Mouse (Mus musculus) embryonic stem cell, embryonic (primary cell): ENCODE measurements around the gene Cplane1.

Experiments
- CTCF ChIA-PET, 4 experiments: fragments of 300-600 bp in 2 of 4; fragments of 350-600 bp in 2 of 4; sonication (Branson Sonifier 250); formaldehyde crosslinking; loops; one replicate each; lab custom pipeline; 2022; ENCODE audit warnings: inconsistent platforms in 2 of 4; lab: Charles Lee
- POLR2A ChIA-PET, 4 experiments: fragments of 300-600 bp in 2 of 4; fragments of 350-600 bp in 2 of 4; sonication (Branson Sonifier 250); formaldehyde crosslinking; loops; one replicate each; lab custom pipeline; 2022; ENCODE audit warnings: antibody characterized with exemption in 4 of 4, inconsistent platforms in 1 of 4; lab: Charles Lee

Cplane1 gene

DNA sequence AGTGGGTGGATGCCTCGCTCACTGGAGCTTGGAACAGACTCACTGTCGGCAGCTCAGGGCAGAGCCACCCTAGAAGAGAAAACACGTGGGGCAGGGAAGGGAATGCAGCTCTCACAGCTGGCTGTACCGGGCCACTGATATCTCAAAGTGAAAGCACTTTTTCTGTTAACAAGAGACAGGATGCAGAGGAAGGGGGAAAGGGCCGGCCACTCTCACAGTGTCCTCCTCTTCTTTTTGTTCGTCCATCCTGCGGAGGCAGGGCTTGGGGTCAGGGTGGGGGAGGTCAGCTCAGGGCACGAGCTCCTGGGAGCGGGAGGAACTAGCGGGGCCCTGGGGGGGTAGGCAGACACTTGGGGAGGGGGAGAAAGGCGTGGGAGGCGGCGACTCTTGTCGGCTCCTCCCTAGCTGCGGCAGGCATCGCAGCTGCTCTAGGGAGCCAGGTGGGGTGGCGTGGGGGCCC, 110.4 kb downstream of the Cplane1 start:
- CTCF ChIA-PET, result interaction anchor here in 1 of 4 experiments (0.6 kb wide), 1 partner anchor 98 kb away, joined by 3 read pairs; no protein-coding TSS in a partner anchor

DNA sequence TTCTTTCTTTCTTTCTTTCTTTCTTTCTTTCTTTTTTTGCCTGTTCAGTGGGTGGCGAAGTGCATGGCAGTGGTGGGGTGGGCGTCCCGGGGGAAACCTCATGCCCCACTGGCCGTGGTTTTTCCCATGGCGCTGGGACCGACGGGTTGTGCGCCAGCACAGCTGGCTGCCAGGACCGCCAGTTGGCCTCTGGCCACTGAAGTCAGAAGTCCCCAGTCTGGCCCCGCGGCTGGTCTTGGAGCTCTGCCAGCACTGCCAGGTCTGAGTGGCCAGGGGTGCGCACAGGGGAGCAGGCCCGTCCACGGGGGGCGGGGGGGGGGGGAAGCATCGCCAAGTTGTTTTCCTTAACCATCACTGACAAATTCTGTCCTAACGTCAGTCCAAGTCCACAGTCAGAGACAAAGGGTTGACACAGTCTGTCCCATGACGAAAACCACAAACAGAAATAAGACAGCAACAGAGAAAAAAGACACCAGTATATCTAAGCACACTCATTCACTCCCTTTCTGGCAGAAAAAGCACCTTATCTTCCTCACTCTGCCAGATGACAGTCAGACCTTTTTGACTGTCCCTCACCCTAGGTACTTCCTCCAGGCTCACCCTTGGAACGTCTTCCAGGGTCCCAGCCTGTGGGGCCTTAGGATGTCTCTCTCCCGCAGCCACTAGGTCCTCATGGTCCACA, 111.2 kb downstream of the Cplane1 start:
- ChIA-PET POLR2A (interaction anchor here in 3 of 4 experiments (0.6 to 3.5 kb wide), 9 partner anchors 9 to 1330 kb away, joined by 3 to 12 read pairs (median 4); no protein-coding TSS in a partner anchor), CTCF (interaction anchor here in 1 of 4 experiments (0.6 kb wide), 1 partner anchor 99 kb away, joined by 3 read pairs; no protein-coding TSS in a partner anchor)

More for the DNA sequence above, 110.4 kb downstream of the Cplane1 start:
- POLR2A ChIA-PET, result interaction anchor here in 3 of 4 experiments (0.6 to 3.5 kb wide), 9 partner anchors 9 to 1331 kb away, joined by 3 to 12 read pairs (median 4); no protein-coding TSS in a partner anchor

DNA sequence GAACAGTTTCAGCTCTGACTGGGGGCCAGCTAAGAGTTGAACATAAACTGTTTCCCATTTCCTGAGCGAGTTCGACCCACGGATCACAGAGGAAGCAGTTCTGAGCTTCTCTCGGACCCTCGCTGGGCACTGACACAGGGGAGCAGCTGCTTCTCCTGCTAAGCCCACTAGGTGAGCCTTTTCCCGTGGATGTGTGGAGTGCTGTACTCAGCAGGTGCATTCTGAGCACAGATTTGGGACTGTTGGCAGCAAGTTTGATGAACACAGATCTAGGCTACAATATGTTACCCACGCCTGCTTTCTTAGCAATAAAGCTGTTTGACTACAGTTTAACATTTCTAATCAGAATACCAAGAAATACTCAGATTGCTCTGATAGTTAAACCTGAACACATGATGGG, 112.8 kb downstream of the Cplane1 start:
- CTCF ChIA-PET, result no interaction called here
- POLR2A ChIA-PET, result interaction anchor here in 1 of 4 experiments (3.5 kb wide), 1 partner anchor 12 kb away, joined by 12 read pairs; no protein-coding TSS in a partner anchor

DNA sequence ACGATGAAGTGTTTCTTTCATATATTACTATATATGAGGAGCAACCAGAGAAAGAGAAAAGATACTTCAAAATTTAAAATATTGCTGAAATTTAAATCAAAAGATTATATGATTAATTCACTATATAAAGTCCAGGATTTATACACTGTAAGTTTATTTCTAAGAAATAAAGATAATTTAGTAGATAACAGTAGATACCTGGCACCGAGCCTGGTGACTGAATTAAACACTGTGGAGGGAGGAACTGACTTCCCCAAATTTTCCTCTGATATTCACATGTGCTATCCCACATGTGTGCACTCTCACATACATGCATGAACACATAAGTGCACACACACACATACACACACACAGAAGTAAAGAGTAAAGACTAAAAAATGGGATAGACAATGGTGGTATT, 113.2 kb downstream of the Cplane1 start:
- POLR2A ChIA-PET, result interaction anchor here in 1 of 4 experiments (0.5 kb wide), 1 partner anchor 137 kb away, joined by 3 read pairs; no protein-coding TSS in a partner anchor
- CTCF ChIA-PET, result no interaction called here

DNA sequence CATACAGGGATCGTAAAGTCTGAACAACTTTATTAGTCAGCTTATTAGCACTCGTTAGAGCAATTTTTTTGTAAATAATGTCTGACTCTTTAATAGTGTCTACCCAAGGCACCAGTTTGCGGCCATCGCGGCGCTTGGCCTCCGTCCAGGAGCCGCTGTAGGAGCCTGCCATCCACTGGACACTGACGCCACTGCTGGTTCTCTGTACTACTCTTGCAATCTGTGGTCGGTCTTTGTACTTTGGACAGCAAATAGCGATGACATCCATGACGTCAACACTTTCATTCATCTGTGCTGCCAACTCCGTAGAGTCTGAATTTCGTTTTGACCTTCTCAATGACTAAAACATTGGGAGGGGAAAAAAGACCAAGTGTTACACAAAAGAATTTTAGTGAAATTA, 122.3 kb downstream of the Cplane1 start:
- POLR2A ChIA-PET, result interaction anchor here in 1 of 4 experiments (0.7 to 1.2 kb wide), 2 partner anchors 13 to 202 kb away, joined by 3 read pairs; no protein-coding TSS in a partner anchor
- CTCF ChIA-PET, result interaction anchor here in 1 of 4 experiments (0.7 kb wide), 1 partner anchor 88 kb away, joined by 4 read pairs; no protein-coding TSS in a partner anchor

DNA sequence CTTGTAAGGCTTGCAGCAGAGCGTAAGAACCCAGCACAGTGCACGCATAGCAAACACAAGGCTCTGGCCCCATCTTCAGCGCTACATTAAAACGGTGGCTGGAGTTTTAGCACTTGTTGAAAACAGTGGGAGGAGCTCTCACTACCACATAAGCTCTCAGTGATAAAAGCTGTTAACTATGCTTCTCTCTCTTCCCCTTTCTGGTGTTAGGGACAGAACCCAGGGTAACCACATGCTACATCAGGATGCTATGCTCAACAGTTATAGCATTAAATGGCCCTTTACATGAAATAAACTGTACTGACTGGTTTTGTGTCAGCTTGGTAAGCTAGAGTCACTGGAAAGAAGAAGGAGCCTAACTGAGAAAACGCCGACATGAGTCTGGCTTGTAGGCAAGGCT, 125.2 kb downstream of the Cplane1 start:
- ChIA-PET POLR2A (interaction anchor here in 1 of 4 experiments (1.1 to 1.3 kb wide), 2 partner anchors 23 to 25 kb away, joined by 3 read pairs; no protein-coding TSS in a partner anchor), CTCF (no interaction called here)

DNA sequence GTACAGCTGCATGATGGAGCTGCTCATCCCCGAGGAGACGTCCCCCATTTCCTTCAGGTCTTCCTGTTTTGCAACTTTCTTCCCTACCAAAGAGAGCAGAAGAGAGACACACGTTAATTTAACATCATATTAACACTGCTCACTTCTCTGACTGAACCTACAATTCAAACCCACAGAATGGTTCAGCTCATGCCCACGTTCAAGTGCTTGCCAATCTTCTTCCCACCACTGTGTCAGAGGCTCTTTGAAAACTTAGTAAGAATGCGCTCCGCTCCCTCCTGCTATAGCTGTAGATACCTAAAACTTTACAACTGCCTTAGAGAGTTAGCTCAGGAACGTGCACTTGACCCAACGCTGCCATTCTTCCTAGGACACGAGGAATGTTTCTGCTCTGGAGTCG, 134.0 kb downstream of the Cplane1 start:
- ChIA-PET CTCF (no interaction called here), POLR2A (no interaction called here)

DNA sequence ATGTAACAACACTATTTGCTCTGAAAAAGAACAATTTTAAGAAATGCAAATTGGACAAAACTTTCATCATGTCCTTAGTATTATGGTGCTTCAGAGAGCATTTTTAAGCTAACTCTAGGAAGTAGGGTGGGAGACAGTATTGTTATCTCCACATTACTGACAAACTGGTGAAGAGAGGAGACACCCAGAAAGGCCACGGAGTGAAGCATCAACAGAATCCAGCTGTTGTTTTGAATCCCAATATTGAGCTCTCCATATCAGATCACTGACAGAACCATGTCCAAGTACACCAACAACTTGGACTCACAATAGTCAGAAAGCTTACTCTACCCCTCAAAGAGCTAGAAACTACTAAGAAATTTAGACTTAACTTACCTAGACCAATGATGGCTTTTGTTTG, 136.6 kb downstream of the Cplane1 start:
- ChIA-PET CTCF (no interaction called here), POLR2A (interaction anchor here in 1 of 4 experiments (0.7 kb wide), 1 partner anchor 96 kb away, joined by 5 read pairs; no protein-coding TSS in a partner anchor)

DNA sequence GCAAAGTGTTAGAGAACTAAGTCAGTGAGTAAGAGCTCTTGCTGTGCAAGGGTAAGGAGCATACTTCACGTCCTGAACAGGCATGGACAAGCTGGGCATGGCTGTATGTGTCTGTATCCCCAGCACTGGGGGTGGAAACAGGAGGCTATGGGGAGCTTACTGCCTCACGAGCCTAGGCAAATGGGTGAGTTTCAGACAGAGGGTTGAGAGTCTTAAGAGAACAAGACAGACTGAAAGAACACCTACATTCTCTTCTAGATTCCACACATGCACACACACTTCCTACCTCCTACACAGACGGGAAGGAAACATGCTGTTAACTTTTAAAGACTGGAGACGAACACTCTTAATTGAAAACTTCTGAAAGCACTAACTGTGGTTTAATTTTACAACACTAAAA, 148.5 kb downstream of the Cplane1 start:
- POLR2A ChIA-PET, result no interaction called here

DNA sequence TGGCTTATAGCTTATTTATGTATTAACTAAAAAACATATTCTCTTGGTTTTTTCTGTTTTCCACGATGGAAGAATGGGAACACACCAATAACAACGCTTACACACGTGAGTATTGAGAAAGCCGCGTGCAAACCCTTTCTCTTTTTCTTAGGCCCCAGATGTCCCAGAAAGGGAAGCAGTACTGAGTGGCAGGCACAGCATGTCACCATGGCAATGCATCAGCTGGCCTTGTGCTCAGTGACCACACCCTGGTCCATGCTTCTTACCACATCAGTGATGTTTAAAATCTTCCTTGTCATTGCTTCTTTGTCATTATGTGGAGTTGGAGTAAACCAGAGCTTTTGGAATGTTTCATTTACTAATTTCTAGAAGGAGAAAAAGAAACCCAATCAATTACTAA, 150.3 kb downstream of the Cplane1 start:
- ChIA-PET CTCF (no interaction called here), POLR2A (no interaction called here)

More for the DNA sequence above, 148.5 kb downstream of the Cplane1 start:
- CTCF ChIA-PET, result interaction anchor here in 1 of 4 experiments (0.6 kb wide), 1 partner anchor 106 kb away, joined by 3 read pairs; no protein-coding TSS in a partner anchor
